Mouse (Mus musculus) stomach, postnatal 0 days (tissue): ENCODE measurements around the gene Fbxl17. TPM values are rescaled to one million over a fixed set of nuclear protein-coding genes. Genes with fewer than 3 reads are reported as not detected.

Experiments
- ATAC-seq: fragments of 200-750 bp; cut with Nextera tagmentation; 2 replicates; pipeline ENCODE4 v1.8.0; 2017; ENCODE audit not compliant: low FRiP score, low TSS enrichment
- DNase-seq: peaks from one replicate; pipeline ENCODE4 v3.0.0-alpha.2; 2016; ENCODE audit warnings: low spot score
- H3K27ac ChIP-seq: fragments of 300-500 bp; sonication (generic); replicated peaks from 2 replicates; pipeline ENCODE4 v1.5.1; 2014; ENCODE audit warnings: mild to moderate bottlenecking, control low read depth
- H3K27me3 ChIP-seq: fragments of 300-500 bp; sonication (generic); 2 replicates; pipeline ENCODE4 v1.6.1; 2014; ENCODE audit warnings: low read length; ENCODE audit not compliant: control insufficient read depth, insufficient read depth
- H3K36me3 ChIP-seq: fragments of 300-500 bp; sonication (generic); 2 replicates; pipeline ENCODE4 v1.6.1; 2014; ENCODE audit warnings: low read length, mixed read lengths; ENCODE audit not compliant: control insufficient read depth, insufficient read depth
- H3K4me1 ChIP-seq: fragments of 300-500 bp; sonication (generic); replicated peaks from 2 replicates; pipeline ENCODE4 v1.6.1; 2014; ENCODE audit warnings: antibody characterized with exemption; ENCODE audit not compliant: control insufficient read depth, insufficient read depth
- H3K4me2 ChIP-seq: fragments of 300-500 bp; sonication (generic); replicated peaks from 2 replicates; pipeline ENCODE4 v1.6.1; 2014; ENCODE audit warnings: low read depth, mild to moderate bottlenecking, control low read depth, moderate library complexity
- H3K4me3 ChIP-seq: fragments of 300-500 bp; sonication (generic); 2 replicates; pipeline ENCODE4 v1.5.1; 2014; ENCODE audit warnings: low read depth, low read length, control low read depth
- H3K9ac ChIP-seq: fragments of 300-500 bp; sonication (generic); 2 replicates; pipeline ENCODE4 v1.6.1; 2014; ENCODE audit warnings: mild to moderate bottlenecking, low read length, control low read depth, mixed read lengths
- H3K9me3 ChIP-seq: fragments of 300-500 bp; sonication (generic); 2 replicates; pipeline ENCODE4 v1.6.1; 2016; ENCODE audit warnings: low read length; ENCODE audit not compliant: control insufficient read depth
- CTCF ChIP-seq: IDR thresholded peaks from 2 replicates; pipeline ENCODE4 v1.5.1; 2016; ENCODE audit warnings: antibody characterized with exemption, low read depth, mild to moderate bottlenecking, moderate library complexity
- EP300 ChIP-seq: optimal IDR thresholded peaks from 2 replicates; pipeline ENCODE3; 2016; ENCODE audit warnings: antibody characterized with exemption
- WGBS: fragments of 180-500 bp; shearing (Covaris S2); extraction: QIAGEN DNeasy Blood & Tissue Kit; methylation state at CpG from one replicate; pipeline ENCODE4 v1.1.7; 2014; 5-methylcytosine and 5-hydroxymethylcytosine counted together
- polyA plus RNA-seq: library from polyadenylated mRNA; unstranded; fragments of >200 nt; fragmentation: Nextera tagmentation; extraction: Ambion mirVana; gene quantifications from 2 replicates; pipeline ENCODE4 v1.2.1, GENCODE M21; 2015

Fbxl17 gene
- polyA plus RNA-seq, 1 experiment from 2014 or later = 3.6 TPM

DNA sequence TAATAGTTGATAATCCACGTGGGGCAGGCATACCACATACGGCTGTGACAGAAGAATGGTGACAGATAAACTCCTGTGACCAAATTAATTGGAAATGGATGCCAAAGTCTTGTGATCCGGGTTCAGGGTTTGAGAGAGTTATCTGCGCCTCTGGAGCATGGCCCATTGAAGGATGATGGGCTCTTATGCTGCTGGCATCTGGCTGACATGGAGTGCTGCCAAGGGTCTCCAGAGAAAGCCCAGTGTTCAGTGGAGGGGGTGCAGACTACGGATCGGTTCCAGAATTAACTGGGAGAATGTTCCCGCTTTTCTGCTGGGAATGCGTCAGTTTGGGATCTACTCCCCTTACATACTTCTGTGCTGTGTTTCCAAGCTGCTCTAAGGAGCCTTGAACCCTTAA, 308.5 kb downstream of the Fbxl17 start:
- Histone ChIP-seq H3K9me3 (no peaks in the 10 kb centered on the region), H3K36me3 (no peaks in the 10 kb centered on the region), H3K27me3 (no peaks in the 10 kb centered on the region), H3K4me3 (no peak overlapping the region), H3K27ac (no peak overlapping the region), H3K9ac (no peak overlapping the region), H3K4me1 (no peaks in the 10 kb centered on the region), H3K4me2 (no peak overlapping the region)
- no peak for TF ChIP-seq EP300
- no peak for TF ChIP-seq CTCF
- ATAC-seq (no peak), DNase-seq (no peak)
- 68% methylated on average over 8 of the region's 8 CpGs for WGBS

DNA sequence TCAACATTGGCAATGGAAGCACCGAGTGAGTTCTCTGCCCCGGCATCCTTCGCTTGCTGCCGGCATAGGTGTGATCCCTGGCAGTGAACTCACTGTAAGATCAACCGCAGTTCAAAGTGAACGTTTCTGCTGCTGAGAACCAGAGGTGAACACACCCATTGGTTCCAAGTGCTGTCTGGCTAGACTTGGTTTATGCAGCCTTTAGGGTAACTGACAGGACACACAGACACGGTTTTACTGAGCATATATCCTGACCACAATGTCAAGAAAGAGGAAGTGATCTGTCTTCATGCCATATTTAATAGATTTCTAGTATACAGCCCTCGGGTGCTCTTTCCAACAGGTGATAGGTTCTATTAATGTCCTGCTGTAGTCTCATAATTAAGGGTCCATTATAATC, 310.5 kb downstream of the Fbxl17 start:
- Histone ChIP-seq H3K4me3 (no peak overlapping the region), H3K27me3 (no peaks in the 10 kb centered on the region), H3K4me2 (no peak overlapping the region), H3K4me1 (no peaks in the 10 kb centered on the region), H3K27ac (no peak overlapping the region), H3K9me3 (no peaks in the 10 kb centered on the region), H3K9ac (no peak overlapping the region), H3K36me3 (no peaks in the 10 kb centered on the region)
- TF ChIP-seq EP300 (no peak), CTCF (no peak)
- 74% methylated on average over 8 of the region's 8 CpGs for WGBS
- DNase-seq = no peak
- no peak for ATAC-seq

DNA sequence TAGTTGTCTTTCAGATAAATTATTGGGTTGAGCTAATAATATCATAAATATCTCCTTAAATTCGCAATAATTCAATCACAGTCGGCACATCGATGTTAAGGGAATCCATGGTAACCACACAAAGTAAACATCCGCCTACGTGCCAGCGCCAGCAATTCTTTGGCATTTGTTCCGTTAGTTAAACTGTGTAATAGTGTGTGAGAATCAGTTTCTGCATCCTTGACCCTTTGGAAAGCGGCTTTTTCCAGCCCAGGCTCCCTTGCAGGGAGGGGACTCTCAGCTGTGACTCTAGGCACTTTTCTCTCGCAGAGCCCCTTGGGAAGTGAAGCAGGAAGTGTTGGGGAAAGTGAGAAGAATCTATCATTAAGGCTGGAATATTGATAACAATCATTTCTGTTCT, 314.3 kb downstream of the Fbxl17 start:
- no peak for DNase-seq
- no peak overlapping the region for H3K9ac ChIP-seq
- no peaks in the 10 kb centered on the region for H3K4me1 ChIP-seq
- no peak overlapping the region for H3K4me3 ChIP-seq
- no peak for TF ChIP-seq EP300
- TF ChIP-seq CTCF = no peak
- no peak overlapping the region for H3K27ac ChIP-seq
- H3K9me3 ChIP-seq = no peaks in the 10 kb centered on the region
- H3K36me3 ChIP-seq = no peaks in the 10 kb centered on the region
- 27% methylated on average over 9 of the region's 9 CpGs for WGBS
- H3K4me2 ChIP-seq = no peak overlapping the region
- ATAC-seq = no peak
- H3K27me3 ChIP-seq = no peaks in the 10 kb centered on the region

DNA sequence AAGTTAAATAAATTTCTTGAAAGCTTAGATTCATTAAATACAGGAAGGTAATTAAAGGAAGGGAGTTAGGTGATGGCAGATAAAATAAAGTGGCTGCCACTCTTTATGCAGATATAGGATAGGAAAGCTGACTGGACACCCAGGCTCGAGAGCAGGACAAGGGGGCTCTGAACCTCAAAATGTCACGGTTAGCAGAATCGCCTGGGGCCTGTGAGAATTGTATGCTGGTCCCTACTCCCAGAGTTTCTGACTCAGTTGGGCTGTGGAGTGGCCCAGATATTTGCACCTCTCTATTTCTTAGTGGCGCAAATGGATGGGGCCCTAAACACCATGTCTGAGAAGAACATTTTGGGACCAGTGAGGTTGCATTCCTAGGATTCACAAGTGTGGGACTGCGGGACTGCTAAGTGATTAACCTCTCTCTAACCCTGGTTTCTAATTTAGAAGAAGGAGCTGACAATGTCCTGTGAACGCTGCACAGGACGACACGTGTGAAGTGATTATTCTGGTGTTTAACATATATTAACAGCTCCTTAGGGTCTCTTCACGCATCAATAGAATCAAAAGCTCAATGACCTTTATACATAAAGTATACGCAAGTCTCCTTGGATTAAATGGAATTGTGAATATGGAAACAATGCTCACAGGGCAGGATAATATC, 314.8 kb downstream of the Fbxl17 start:
- no peaks in the 10 kb centered on the region for H3K27me3 ChIP-seq
- ATAC-seq (no peak), DNase-seq (no peak)
- no peaks in the 10 kb centered on the region for H3K4me1 ChIP-seq
- H3K27ac ChIP-seq = no peak overlapping the region
- H3K36me3 ChIP-seq = no peaks in the 10 kb centered on the region
- H3K4me3 ChIP-seq = no peak overlapping the region
- H3K4me2 ChIP-seq = no peak overlapping the region
- TF ChIP-seq CTCF = no peak
- TF ChIP-seq EP300 = no peak
- no peak overlapping the region for H3K9ac ChIP-seq
- H3K9me3 ChIP-seq = no peaks in the 10 kb centered on the region
- WGBS = 65% methylated on average over 10 of the region's 10 CpGs

DNA sequence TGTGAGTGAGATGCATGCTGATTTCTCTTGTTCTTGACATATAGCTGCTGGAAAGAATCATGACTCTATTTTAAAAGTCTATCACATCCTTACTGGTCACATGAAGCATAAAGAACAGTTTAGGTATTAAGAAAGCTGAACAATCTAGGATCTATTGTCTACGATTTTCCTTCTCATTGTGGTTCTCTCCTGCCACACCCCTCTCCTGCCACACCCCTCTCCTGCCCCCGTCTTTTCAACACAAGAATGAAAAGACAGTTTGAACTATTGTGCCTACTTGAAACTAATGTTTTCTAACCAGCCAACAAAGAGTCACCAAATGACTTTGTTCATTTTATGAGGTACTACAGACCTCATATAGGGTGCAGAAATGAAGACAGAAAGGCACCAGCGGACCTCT, 316.4 kb downstream of the Fbxl17 start:
- WGBS = 66% methylated on average over 3 of the region's 3 CpGs
- Histone ChIP-seq H3K36me3 (no peaks in the 10 kb centered on the region), H3K27me3 (no peaks in the 10 kb centered on the region), H3K9ac (no peak overlapping the region), H3K4me3 (no peak overlapping the region), H3K4me1 (no peaks in the 10 kb centered on the region), H3K9me3 (no peaks in the 10 kb centered on the region), H3K27ac (no peak overlapping the region), H3K4me2 (no peak overlapping the region)
- ATAC-seq (no peak), DNase-seq (no peak)
- TF ChIP-seq EP300 (no peak), CTCF (no peak)

DNA sequence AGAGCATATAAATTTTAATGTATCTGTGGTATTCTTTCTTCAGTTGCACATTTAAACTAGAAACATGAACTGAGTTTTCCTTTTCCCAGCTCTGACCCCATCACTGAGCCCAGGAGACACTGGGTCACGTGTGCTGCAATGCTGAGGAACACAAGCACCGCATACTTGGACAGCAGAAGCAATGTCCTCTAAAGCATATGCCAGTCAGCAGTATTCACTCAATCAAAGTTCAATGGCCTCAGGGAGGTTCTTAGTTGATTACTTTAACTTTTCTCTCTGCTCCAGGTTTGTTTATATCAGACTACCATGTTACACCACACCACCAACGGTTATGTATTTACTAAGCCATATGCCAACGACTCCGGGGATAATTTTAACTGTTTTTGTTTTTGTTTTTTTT, 318.2 kb downstream of the Fbxl17 start:
- Histone ChIP-seq H3K9me3 (no peaks in the 10 kb centered on the region), H3K27me3 (no peaks in the 10 kb centered on the region), H3K36me3 (no peaks in the 10 kb centered on the region), H3K27ac (no peak overlapping the region), H3K4me3 (no peak overlapping the region), H3K4me2 (no peak overlapping the region), H3K9ac (no peak overlapping the region), H3K4me1 (no peaks in the 10 kb centered on the region)
- WGBS = 76% methylated on average over 5 of the region's 5 CpGs
- DNase-seq (no peak), ATAC-seq (no peak)
- TF ChIP-seq CTCF (no peak), EP300 (no peak)
